Mouse (Mus musculus) cerebellum, postnatal 14 days (tissue): Measurements from ENCODE around the gene Cps1.

Source experiments
- DNase-seq, 2 experiments: peaks; one replicate each; pipeline ENCODE4 v3.0.0; 2021; ENCODE audit warnings: mixed read lengths in 2 of 2

Cps1 gene

GRCm38 (mm10) chr1:67122797-67123196, at the start of gene Cps1:
Gene Cps1 (plus strand): TSS chr1:67123026.
- no peak for DNase-seq

GRCm38 (mm10) chr1:67077739-67078138, 45.1 kb upstream of the Cps1 start:
- DNase-seq = no peak

DNA sequence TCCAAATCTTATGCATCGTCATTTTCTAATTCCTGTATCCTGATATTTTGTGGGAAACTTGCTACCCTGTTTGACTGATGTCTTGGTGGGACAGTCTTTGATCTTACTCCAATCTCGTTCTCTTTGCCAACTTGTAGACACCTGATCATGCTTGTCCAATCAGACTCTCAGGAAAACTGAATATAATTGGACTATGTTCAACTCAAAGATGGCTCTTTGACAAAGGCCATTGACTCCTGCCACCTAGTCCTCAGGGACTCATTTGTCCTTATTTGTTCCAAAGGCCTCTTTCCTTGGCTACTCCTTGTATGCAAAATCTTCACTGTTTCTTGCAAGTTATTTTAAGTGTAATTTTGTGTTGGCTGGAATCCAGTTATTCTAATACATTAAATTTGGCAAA, 44.2 kb upstream of the Cps1 start:
- DNase-seq = no peak

DNA sequence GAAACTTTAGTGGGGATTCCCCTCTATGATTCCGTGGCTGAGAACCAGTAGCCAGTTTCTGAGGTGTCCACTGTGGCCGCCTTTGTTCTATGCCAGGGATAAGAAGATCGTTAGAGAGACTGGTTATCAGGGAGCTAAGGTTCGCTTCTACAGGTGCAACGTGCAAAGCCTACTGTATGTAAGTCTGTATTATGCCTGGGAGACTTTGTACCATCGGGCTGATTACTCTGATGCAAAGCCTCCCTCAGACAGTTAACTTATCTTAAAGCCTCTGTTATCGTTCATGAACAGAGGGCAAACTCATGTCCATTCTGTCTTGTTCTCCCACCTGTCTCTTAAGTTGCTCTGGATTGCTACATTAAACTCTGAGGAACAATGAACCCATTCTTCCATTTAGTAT, 43.7 kb upstream of the Cps1 start:
- DNase-seq = no peak

DNA sequence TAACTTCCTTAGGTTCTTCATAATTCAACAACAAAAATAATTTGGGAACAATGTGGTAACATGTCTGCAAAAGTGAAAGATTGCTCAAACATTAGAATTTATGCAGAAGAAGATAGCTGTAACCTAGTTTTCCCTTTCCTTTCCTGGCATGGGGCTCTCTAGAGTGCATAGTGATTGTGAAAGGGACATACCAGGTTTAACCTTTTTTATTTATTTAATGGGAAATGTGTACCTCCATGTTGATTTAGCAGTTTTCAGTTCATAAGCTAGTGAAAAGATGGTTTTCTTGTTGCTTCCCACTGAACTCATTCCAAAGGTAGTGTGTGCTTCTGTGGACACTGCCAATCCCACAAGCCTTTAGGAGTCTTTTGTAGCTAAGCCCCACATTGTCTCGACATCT, 30.4 kb upstream of the Cps1 start:
- no peak for DNase-seq

GRCm38 (mm10) chr1:67099215-67099614, 23.6 kb upstream of the Cps1 start:
- DNase-seq = no peak

- DNase-seq = peak; percentile 3 to 4
These were observed 19.2 kb upstream of the Cps1 start for GRCm38 (mm10) chr1:67103476-67104248.

DNA sequence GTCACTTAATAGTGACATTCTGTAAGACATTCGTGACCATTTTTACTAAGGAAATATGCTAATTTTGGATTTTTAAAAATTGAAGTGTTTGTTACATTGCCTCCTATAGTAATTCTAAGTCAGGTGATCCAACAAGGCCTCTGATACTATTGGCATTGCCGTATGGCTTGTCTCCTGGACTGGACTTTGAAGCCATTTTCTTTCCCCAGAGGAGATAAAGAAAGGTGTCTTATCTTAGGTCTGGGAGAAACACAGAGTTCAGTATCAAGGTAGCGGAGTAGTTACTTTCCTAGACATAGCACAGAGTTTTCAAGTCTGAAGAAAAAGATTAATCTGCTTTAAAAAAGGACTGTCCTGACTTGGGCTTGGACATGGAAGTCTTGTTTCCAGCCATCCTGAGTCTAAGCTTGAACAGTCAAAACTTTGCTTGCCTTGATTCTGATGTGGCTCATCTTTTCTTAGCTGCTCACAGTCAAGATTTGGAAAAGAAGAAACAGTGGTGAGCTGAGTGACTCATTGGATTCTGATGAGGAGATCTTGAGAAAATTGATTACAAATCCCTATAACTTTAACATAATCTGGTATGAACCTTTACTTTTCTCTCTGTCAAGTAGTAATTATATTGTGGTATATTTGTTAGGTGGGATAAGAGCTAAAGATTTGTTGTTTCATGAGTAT, 11.1 kb upstream of the Cps1 start:
- DNase-seq = no peak

DNA sequence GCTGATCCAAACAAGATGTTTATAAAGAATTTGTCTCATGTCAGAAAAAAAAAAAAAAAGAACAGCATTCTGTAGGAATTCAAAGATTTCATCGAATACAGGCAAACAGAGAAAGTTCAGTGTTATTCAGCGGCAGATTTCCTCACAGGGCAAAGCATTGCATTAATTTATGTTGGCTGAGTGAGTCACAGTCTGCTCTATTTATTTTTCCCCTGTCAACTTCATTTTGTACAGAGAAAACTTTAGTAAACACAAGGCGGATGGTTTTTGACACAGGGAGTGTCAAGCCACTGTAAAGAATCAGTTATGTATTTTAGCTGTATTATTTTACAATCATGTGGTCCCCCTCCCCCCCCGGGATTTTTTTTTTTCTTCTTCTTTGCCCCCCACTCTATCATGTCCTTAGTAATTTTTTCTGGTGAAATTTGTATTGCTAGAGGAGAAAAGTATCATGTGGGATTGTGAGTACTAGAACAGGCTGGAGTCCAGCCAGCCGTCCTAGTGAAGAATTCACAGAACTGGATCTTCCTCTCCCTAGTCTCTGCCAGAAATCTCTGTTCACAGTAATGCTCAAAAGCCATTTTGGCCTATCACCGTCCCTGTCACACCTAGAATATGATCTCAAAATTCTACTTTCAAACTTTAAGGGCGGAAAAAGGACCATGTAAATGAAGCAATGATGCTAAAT, 9.3 kb upstream of the Cps1 start:
- no peak for DNase-seq

- no peak for DNase-seq
These were observed 6.3 kb upstream of the Cps1 start for GRCm38 (mm10) chr1:67116571-67116970.

- no peak for DNase-seq
These were observed 5.0 kb upstream of the Cps1 start for GRCm38 (mm10) chr1:67117778-67118177.

- DNase-seq = no peak
These were observed 2.6 kb downstream of the Cps1 start for GRCm38 (mm10) chr1:67125433-67125832.

GRCm38 (mm10) chr1:67143939-67144338, 21.1 kb downstream of the Cps1 start:
- DNase-seq = peak; percentile 37 to 43

- no peak for DNase-seq
These were observed 28.4 kb downstream of the Cps1 start for GRCm38 (mm10) chr1:67151246-67151645.

DNA sequence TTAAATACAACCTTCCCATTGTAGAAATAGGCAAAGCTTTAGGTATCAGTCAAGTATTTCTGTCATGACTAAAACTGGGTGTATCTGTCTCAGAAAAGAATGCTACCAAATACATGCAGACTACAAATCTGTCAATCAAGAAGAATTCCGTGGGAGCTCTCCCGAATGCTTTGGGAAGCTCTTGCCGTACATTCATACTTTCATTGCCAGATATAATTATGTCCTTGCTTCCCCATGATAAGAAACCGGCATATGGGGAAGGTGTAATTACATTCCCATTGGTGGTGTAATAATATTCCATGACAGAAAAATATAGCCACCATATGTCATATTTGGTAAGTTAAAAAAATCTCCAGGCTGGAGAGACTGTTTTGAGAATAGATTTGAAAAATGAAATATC, 44.5 kb downstream of the Cps1 start:
- no peak for DNase-seq

DNA sequence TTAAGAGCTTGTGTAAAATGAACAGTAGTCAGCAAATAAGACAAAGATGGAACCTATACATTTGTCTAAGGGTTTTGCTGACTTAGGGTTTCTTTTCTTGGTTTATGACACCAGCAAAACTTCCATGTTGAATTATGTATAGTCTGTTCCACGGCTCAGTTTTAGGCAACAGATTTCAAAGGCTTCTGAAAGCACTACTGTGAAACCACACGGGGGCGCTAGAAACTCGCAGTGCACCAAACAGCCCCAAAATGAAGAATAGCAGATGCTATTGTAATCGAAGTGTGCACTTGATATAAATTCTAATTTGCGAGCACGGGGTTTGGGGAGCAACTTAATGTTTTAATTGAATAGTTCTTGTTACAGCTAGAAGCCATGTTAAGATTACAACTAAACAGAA, 58.3 kb downstream of the Cps1 start:
- DNase-seq = peak; percentile 83 to 89

DNA sequence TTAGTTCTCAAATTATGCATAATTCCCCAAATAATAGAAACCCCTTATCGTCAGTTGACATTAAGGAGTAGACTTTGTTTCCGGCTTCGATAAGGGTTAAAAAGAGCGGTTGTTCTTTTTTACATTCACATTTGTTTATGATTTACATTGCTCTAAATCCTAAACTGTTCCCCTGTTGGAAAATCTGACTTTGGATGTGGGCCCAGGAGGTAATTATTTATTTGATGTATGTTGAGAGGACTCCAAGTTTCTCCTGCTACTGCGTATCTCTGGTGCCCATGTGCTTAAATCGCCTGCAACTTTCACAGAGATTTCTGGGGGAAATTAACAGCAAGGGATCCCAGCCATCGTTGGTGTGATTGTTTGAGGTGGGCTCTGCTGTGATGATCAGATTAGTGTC, 59.4 kb downstream of the Cps1 start:
- no peak for DNase-seq

- no peak for DNase-seq
These were observed 60.7 kb downstream of the Cps1 start for GRCm38 (mm10) chr1:67183532-67183931.

DNA sequence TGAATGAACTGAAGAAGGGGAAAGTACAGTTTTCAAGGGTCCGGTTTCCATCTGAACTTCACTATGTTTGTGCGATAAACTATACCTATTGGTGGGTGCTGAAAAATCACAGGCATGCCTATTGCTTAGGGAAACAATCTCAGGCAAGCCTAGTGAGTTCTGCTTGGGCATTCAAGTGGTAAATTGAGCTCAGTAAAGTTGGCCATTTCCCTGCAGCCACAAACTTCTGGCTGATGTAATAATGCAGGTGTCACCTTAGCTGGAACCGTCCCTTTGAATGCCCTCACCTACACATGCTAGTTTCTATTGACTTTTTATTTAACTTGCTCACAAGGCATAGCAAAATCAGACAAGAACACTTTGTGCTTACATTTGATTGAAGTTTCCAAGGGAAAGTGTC, 61.3 kb downstream of the Cps1 start:
- no peak for DNase-seq

GRCm38 (mm10) chr1:67197335-67197734, 74.5 kb downstream of the Cps1 start:
- no peak for DNase-seq

- peak; percentile 43 to 62 for DNase-seq
These were observed 95.6 kb downstream of the Cps1 start for GRCm38 (mm10) chr1:67218339-67218944.

GRCm38 (mm10) chr1:67223666-67224065, 100.8 kb downstream of the Cps1 start:
- no peak for DNase-seq

DNA sequence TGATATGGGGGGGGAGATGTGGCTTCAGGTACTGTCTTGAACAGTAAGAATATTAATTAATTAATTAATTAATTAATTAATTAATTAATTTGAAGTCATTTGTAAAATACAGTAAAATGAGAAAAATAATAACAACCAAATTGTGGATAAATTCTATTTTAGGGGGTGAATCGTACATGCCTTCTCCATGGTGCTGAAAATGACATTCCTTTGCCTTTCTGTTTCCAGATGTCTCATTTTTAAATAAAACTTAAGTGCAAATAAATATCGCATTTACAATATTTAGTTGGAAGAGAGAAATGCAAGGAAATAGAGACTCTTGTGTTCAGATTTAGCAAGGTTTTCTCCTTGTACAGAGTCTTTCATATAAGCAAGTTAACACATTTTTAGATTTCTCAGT, 112.0 kb downstream of the Cps1 start:
- no peak for DNase-seq
